Mouse (Mus musculus): ENCODE data around the gene Map3k11.
"Not testable (repeated sequence)": the region's sequence is repeated elsewhere in the genome, so short reads cannot be mapped to it uniquely, and the experiment has no call there.

The Map3k11 gene

GRCm38 (mm10) chr19:5666386-5666785, 22.2 kb upstream of the Map3k11 start:
- no peak for DNase-seq (ENCODE audit: low read depth)

GRCm38 (mm10) chr19:5668372-5668771, 20.2 kb upstream of the Map3k11 start:
- DNase-seq (ENCODE audit: low read depth): no peak

GRCm38 (mm10) chr19:5680432-5680831, 8.1 kb upstream of the Map3k11 start:
- DNase-seq (ENCODE audit: low read depth): no peak

GRCm38 (mm10) chr19:5684236-5684635, 4.3 kb upstream of the Map3k11 start:
- no peak for DNase-seq (ENCODE audit: low read depth)

- DNase-seq (ENCODE audit: low read depth): no peak
Measured at GRCm38 (mm10) chr19:5684985-5685384, 3.6 kb upstream of the Map3k11 start.

GRCm38 (mm10) chr19:5685431-5685830, 3.1 kb upstream of the Map3k11 start:
- no peak for DNase-seq (ENCODE audit: low read depth)

- no peak for DNase-seq (ENCODE audit: low read depth)
Measured at GRCm38 (mm10) chr19:5685861-5686260, 2.7 kb upstream of the Map3k11 start.

GRCm38 (mm10) chr19:5686437-5686836, 2.1 kb upstream of the Map3k11 start:
- DNase-seq (ENCODE audit: low read depth): no peak

GRCm38 (mm10) chr19:5686954-5687353, 1.6 kb upstream of the Map3k11 start:
- DNase-seq (ENCODE audit: low read depth): not testable (repeated sequence)

- peak; percentile 31 for DNase-seq (ENCODE audit: low read depth)
Measured at GRCm38 (mm10) chr19:5687738-5688137, 804 bp upstream of the Map3k11 start.

- DNase-seq (ENCODE audit: low read depth): no peak
Measured at GRCm38 (mm10) chr19:5689088-5689428, 516 bp downstream of the Map3k11 start.

- DNase-seq (ENCODE audit: low read depth): peak; percentile 92
Measured at GRCm38 (mm10) chr19:5689565-5690342, 1.2 kb downstream of the Map3k11 start.

- DNase-seq (ENCODE audit: low read depth): no peak
Measured at GRCm38 (mm10) chr19:5690343-5690735, 1.8 kb downstream of the Map3k11 start.

GRCm38 (mm10) chr19:5691601-5692000, 3.1 kb downstream of the Map3k11 start:
- DNase-seq (ENCODE audit: low read depth): no peak

GRCm38 (mm10) chr19:5692086-5692912, 3.8 kb downstream of the Map3k11 start:
- DNase-seq (ENCODE audit: low read depth): no peak

GRCm38 (mm10) chr19:5692913-5693396, 4.4 kb downstream of the Map3k11 start:
- DNase-seq (ENCODE audit: low read depth): no peak

GRCm38 (mm10) chr19:5693801-5694200, 5.3 kb downstream of the Map3k11 start:
- no peak for DNase-seq (ENCODE audit: low read depth)

GRCm38 (mm10) chr19:5695849-5696462, 7.4 kb downstream of the Map3k11 start:
- DNase-seq (ENCODE audit: low read depth): no peak

- peak; percentile 61 for DNase-seq (ENCODE audit: low read depth)
Measured at GRCm38 (mm10) chr19:5704163-5704800, 15.7 kb downstream of the Map3k11 start, which contains the start of gene Kcnk7. Gene Kcnk7 (plus strand): TSS chr19:5704367.

GRCm38 (mm10) chr19:5704801-5705571, 16.4 kb downstream of the Map3k11 start:
- DNase-seq (ENCODE audit: low read depth): peak; percentile 70

- DNase-seq (ENCODE audit: low read depth): no peak
Measured at GRCm38 (mm10) chr19:5710068-5710467, 21.5 kb downstream of the Map3k11 start.
